Mouse (Mus musculus): ENCODE data around the gene Idi2. TPM values are rescaled to one million over a fixed set of nuclear protein-coding genes. Genes with fewer than 3 reads are reported as not detected.

Idi2 gene
- not detected for polyA plus RNA-seq (2015; fragmentation: Illumina TruSeq; extraction: RNeasy Lipid Tissue Mini Kit (QIAGEN cat#74804); ENCODE audit: insufficient read depth, low read depth, low replicate concordance)

DNA sequence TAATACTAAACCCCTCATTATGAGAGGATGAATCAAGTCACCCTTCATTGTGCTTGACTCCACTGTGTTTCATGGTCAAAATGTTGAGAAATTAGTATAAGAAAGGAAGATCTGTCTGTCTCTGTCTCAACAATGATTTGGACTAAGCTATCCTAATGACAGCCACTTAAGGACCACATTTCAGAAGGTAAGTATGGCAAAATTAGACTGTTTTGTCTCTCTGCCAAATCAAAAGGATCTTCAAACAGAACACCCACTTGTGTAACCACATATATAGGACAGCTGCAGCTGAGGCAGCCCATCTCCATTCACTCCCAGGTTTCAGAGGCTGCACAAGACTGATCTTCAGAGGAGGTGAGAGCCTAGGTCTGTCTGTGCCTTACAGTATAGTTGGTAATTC, at the start of gene Idi2:
TSS of gene Idi2 (plus strand) at position 301 of the 400 bp plus-strand sequence.

DNA sequence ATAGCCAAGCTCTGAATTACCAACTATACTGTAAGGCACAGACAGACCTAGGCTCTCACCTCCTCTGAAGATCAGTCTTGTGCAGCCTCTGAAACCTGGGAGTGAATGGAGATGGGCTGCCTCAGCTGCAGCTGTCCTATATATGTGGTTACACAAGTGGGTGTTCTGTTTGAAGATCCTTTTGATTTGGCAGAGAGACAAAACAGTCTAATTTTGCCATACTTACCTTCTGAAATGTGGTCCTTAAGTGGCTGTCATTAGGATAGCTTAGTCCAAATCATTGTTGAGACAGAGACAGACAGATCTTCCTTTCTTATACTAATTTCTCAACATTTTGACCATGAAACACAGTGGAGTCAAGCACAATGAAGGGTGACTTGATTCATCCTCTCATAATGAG, 4.5 kb upstream of the Idi2 start, which contains the start of gene Gm9745:
TSS of gene Gm9745 (minus strand) at position 101 of the 400 bp plus-strand sequence.

DNA sequence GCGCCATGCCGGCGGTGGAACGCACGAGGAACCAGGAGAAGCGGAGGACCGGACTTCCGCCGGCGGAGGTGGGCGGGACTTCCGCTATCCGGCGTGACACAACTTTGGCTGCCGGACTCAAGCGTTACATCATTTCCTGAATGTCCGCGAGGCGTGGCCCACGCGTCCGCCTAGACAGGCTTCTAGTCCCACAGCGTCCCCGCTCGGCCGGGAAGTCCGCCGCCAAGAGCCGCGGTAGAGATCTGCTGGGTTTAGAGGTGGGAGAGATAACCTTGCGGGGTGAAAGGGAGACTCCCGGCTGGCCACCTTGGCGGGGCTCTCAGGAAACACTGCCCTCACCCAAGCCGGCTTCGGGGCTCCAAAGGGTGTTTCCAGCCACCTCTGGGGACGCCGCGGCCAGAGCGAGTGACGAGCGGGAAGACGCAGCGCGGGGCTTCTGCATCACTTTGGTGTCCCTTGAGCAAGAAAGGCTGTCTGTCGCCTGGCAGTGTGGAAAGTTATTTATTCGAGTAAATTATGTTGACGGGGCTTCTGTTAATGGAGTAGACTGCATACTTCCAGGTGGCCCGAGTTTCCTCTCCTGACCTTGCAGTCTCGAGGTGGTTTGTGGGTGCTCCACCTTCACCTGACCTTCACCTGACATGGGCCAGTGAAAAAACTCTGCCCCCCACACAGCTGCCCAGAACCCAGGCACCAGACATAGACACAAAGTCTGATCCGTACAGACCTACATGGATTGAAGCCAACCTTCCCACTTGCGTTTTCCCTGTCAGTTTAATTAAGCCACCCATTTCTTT, 43.5 kb downstream of the Idi2 start, which contains the start of gene Gtpbp4:
TSS of gene Gtpbp4 (minus strand) at position 94 of the 797 bp plus-strand sequence.

Other genes with a start within 250 kb of the Idi2 start
- gene Wdr37, start 81.0 kb upstream of the Idi2 start, polyA plus RNA-seq (2015; fragmentation: Illumina TruSeq; extraction: RNeasy Lipid Tissue Mini Kit (QIAGEN cat#74804); ENCODE audit: insufficient read depth, low read depth, low replicate concordance), result 8.4 TPM
- gene Idi1, start 67.4 kb upstream of the Idi2 start, polyA plus RNA-seq (2015; fragmentation: Illumina TruSeq; extraction: RNeasy Lipid Tissue Mini Kit (QIAGEN cat#74804); ENCODE audit: insufficient read depth, low read depth, low replicate concordance), result 3.1 TPM
- not detected for gene Gm9745, start 4.6 kb upstream of the Idi2 start, polyA plus RNA-seq (2015; fragmentation: Illumina TruSeq; extraction: RNeasy Lipid Tissue Mini Kit (QIAGEN cat#74804); ENCODE audit: insufficient read depth, low read depth, low replicate concordance)
- gene Gtpbp4, start 43.2 kb downstream of the Idi2 start, polyA plus RNA-seq (2015; fragmentation: Illumina TruSeq; extraction: RNeasy Lipid Tissue Mini Kit (QIAGEN cat#74804); ENCODE audit: insufficient read depth, low read depth, low replicate concordance), result 6.7 TPM
- 9.7 TPM for gene Larp4b, start 141.0 kb downstream of the Idi2 start, polyA plus RNA-seq (2015; fragmentation: Illumina TruSeq; extraction: RNeasy Lipid Tissue Mini Kit (QIAGEN cat#74804); ENCODE audit: insufficient read depth, low read depth, low replicate concordance)